Mouse (Mus musculus): ENCODE measurements around the gene Cttnbp2. TPM values are rescaled to one million over a fixed set of nuclear protein-coding genes. Genes with fewer than 3 reads are reported as not detected.

The Cttnbp2 gene
- 24.7 and 27.4 TPM in 2 replicates for polyA plus RNA-seq (2014; fragmentation: Nextera tagmentation; extraction: Ambion mirVana)

DNA sequence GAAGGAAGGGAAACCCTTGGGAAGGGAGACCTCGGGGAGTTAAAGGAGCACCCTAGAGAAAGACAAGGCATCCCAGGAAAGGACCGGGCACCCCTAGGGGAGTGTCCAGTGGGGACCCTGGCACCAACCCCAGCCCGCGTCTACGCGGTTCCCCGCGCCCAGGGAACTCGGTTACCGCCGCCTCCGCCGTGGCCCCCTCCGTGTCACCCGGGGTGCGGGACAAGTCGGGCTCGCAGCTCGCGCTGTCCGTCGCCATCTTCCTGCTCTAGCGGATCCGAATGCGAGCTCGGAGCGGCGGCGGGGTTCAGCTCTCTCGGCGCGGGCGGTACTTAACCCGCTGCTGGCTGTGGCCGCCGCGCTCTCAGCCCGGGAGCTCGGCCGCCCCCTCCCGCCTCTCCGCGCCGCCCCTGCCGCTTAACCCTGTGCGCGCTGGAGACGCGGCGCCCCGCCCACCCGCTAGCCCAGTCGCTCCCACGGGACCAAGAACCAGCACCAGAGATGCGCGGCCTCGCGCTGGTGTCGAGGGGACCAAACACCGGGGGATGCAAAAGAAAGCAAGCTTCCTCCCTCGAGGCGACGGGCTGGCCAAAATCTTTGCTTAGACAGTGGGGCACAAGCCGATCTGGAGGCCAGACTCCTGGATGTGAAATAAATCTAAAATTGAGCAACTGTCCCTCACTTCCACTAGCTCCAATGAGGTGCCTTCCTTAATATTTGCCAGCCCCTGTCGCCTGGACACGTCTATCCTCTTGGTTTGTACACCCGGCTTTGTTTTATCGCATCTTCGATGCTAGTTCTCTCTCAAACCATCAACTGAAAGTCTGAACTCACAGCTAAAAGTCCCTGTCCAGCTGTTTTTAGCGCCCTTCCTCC lies at the start of gene Cttnbp2:
Gene Cttnbp2 (minus strand): TSS at position 364 of the 873 bp plus-strand sequence.
- Histone ChIP-seq H3K4me2 (replicated peaks; ENCODE audit: low read depth, low read length) (peak within 1 kb of the TSS; percentile 88), H3K4me1 (ENCODE audit: control insufficient read depth, insufficient read depth, low read length) (no peaks in the 10 kb centered on the region), H3K27me3 (ENCODE audit: control insufficient read depth, insufficient read depth, low read length) (no peaks in the 10 kb centered on the region), H3K36me3 (ENCODE audit: control insufficient read depth, insufficient read depth, low read length) (no peaks in the 10 kb centered on the region), H3K9me3 (ENCODE audit: control insufficient read depth, low read depth, low read length) (no peaks in the 10 kb centered on the region), H3K27ac (ENCODE audit: low read length) (no peak within 1 kb of the TSS), H3K9ac (replicated peaks; ENCODE audit: low read depth, low read length) (peak within 1 kb of the TSS; percentile 53), H3K4me3 (ENCODE audit: low read depth, low read length) (peak within 1 kb of the TSS; percentile 72)
- WGBS, result 2% methylated on average over 60 of the region's 70 CpGs
- ATAC-seq (ENCODE audit: insufficient number of reproducible peaks, insufficient read depth, low FRiP score, low read depth), result peak; percentile 92

- H3K27me3 ChIP-seq (ENCODE audit: control insufficient read depth, insufficient read depth, low read length), result no peaks in the 10 kb centered on the region
- no peak for ATAC-seq (ENCODE audit: insufficient number of reproducible peaks, insufficient read depth, low FRiP score, low read depth)
- no peak overlapping the region for H3K4me2 ChIP-seq (replicated peaks; ENCODE audit: low read depth, low read length)
- H3K4me1 ChIP-seq (ENCODE audit: control insufficient read depth, insufficient read depth, low read length), result no peaks in the 10 kb centered on the region
- H3K9ac ChIP-seq (replicated peaks; ENCODE audit: low read depth, low read length), result no peak overlapping the region
- H3K4me3 ChIP-seq (ENCODE audit: low read depth, low read length), result no peak overlapping the region
- no peaks in the 10 kb centered on the region for H3K36me3 ChIP-seq (ENCODE audit: control insufficient read depth, insufficient read depth, low read length)
- 84% methylated on average over 1 of the region's 1 CpGs for WGBS
- no peak overlapping the region for H3K27ac ChIP-seq (ENCODE audit: low read length)
- no peaks in the 10 kb centered on the region for H3K9me3 ChIP-seq (ENCODE audit: control insufficient read depth, low read depth, low read length)
These were observed 44.4 kb upstream of the Cttnbp2 start for GRCm38 (mm10) chr6:18559019-18559418.

DNA sequence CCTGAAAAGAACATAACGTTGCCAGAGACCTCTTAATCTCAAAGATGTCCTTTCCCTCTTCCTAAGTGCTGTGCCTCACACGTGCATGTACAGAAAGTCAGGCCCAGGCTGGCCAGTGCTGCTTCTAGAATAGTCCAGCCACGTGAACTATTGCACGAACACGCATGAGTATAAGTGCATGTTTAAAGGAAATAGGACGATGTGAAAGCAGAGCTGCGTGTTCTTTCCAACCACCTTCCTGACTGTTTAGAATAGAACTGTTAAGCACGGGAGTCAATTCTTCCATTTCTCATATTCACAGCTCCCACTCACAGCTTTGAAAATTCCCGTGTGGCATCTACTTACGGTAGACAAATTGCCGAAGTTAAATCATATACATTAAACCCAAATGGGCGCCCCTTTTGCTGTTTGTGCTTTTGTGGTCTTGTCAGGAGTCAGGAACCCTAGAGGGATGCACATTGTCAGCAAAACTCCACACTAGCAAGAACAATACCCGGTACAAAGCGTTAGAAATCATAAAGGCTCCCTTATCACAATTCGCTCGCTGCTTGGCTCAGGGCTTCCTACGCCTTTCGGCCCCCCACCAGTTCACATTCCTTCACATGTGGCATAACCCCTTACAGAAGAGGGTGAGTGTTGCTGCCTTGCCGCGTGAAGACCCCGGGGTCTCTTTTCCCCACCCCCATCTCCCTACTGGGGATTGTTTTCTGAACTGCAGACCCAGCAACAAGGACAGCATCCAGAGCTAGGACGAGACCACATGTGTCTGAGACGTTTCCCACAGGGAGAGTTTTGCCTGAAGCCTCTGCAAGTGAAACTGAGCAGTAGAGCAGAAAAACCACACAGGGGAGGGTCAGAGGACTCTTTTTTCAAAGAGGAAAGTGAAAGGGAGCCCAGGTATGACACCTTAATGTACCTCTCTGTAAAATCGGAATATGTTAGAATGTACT lies 33.1 kb upstream of the Cttnbp2 start:
- WGBS, result 51% methylated on average over 24 of the region's 24 CpGs
- H3K4me1 ChIP-seq (ENCODE audit: control insufficient read depth, insufficient read depth, low read length), result no peaks in the 10 kb centered on the region
- peak overlapping the region; percentile 15; the same call in 1 of the 2 replicates for H3K4me2 ChIP-seq (replicated peaks; ENCODE audit: low read depth, low read length)
- no peak overlapping the region for H3K4me3 ChIP-seq (ENCODE audit: low read depth, low read length)
- no peak overlapping the region for H3K9ac ChIP-seq (replicated peaks; ENCODE audit: low read depth, low read length)
- no peaks in the 10 kb centered on the region for H3K9me3 ChIP-seq (ENCODE audit: control insufficient read depth, low read depth, low read length)
- no peak for ATAC-seq (ENCODE audit: insufficient number of reproducible peaks, insufficient read depth, low FRiP score, low read depth)
- no peak overlapping the region for H3K27ac ChIP-seq (ENCODE audit: low read length)
- no peaks in the 10 kb centered on the region for H3K36me3 ChIP-seq (ENCODE audit: control insufficient read depth, insufficient read depth, low read length)
- no peaks in the 10 kb centered on the region for H3K27me3 ChIP-seq (ENCODE audit: control insufficient read depth, insufficient read depth, low read length)

- Histone ChIP-seq H3K4me2 (replicated peaks; ENCODE audit: low read depth, low read length) (no peak overlapping the region), H3K4me3 (ENCODE audit: low read depth, low read length) (no peak overlapping the region), H3K27me3 (ENCODE audit: control insufficient read depth, insufficient read depth, low read length) (no peaks in the 10 kb centered on the region), H3K36me3 (ENCODE audit: control insufficient read depth, insufficient read depth, low read length) (no peaks in the 10 kb centered on the region), H3K27ac (ENCODE audit: low read length) (no peak overlapping the region), H3K4me1 (ENCODE audit: control insufficient read depth, insufficient read depth, low read length) (no peaks in the 10 kb centered on the region), H3K9ac (replicated peaks; ENCODE audit: low read depth, low read length) (no peak overlapping the region), H3K9me3 (ENCODE audit: control insufficient read depth, low read depth, low read length) (no peaks in the 10 kb centered on the region)
- WGBS, result 68% methylated on average over 2 of the region's 2 CpGs
- no peak for ATAC-seq (ENCODE audit: insufficient number of reproducible peaks, insufficient read depth, low FRiP score, low read depth)
These were observed 29.2 kb upstream of the Cttnbp2 start for GRCm38 (mm10) chr6:18543878-18544277.

DNA sequence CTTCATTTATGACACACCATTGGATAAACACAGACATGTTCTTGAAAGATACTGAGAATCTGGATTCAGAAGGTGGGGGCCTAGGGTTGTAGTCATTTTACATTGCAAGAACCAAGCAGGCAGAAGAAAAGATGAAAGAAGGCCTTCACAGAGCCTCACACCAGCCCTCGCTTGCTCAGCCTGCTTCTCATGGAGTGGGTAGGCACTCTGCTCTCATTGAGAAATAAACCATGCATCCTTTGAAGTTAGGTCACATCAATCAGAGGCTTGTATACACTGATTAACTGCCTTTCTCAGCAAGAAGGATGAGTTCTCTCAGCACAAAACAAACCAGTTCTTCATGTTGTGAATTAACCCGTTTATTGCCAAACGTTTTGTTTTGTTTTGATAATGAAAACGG lies 25.8 kb upstream of the Cttnbp2 start:
- no peak overlapping the region for H3K4me2 ChIP-seq (replicated peaks; ENCODE audit: low read depth, low read length)
- WGBS, result 22% methylated on average over 4 of the region's 4 CpGs
- H3K9me3 ChIP-seq (ENCODE audit: control insufficient read depth, low read depth, low read length), result no peaks in the 10 kb centered on the region
- no peaks in the 10 kb centered on the region for H3K4me1 ChIP-seq (ENCODE audit: control insufficient read depth, insufficient read depth, low read length)
- no peak overlapping the region for H3K9ac ChIP-seq (replicated peaks; ENCODE audit: low read depth, low read length)
- no peak overlapping the region for H3K27ac ChIP-seq (ENCODE audit: low read length)
- no peaks in the 10 kb centered on the region for H3K36me3 ChIP-seq (ENCODE audit: control insufficient read depth, insufficient read depth, low read length)
- no peak for ATAC-seq (ENCODE audit: insufficient number of reproducible peaks, insufficient read depth, low FRiP score, low read depth)
- no peak overlapping the region for H3K4me3 ChIP-seq (ENCODE audit: low read depth, low read length)
- H3K27me3 ChIP-seq (ENCODE audit: control insufficient read depth, insufficient read depth, low read length), result no peaks in the 10 kb centered on the region

GRCm38 (mm10) chr6:18530394-18530793 lies 15.8 kb upstream of the Cttnbp2 start:
- Histone ChIP-seq H3K36me3 (ENCODE audit: control insufficient read depth, insufficient read depth, low read length) (no peaks in the 10 kb centered on the region), H3K9ac (replicated peaks; ENCODE audit: low read depth, low read length) (no peak overlapping the region), H3K27me3 (ENCODE audit: control insufficient read depth, insufficient read depth, low read length) (no peaks in the 10 kb centered on the region), H3K9me3 (ENCODE audit: control insufficient read depth, low read depth, low read length) (no peaks in the 10 kb centered on the region), H3K4me3 (ENCODE audit: low read depth, low read length) (no peak overlapping the region), H3K27ac (ENCODE audit: low read length) (no peak overlapping the region), H3K4me1 (ENCODE audit: control insufficient read depth, insufficient read depth, low read length) (no peaks in the 10 kb centered on the region), H3K4me2 (replicated peaks; ENCODE audit: low read depth, low read length) (no peak overlapping the region)
- ATAC-seq (ENCODE audit: insufficient number of reproducible peaks, insufficient read depth, low FRiP score, low read depth), result no peak
- WGBS, result 84% methylated on average over 3 of the region's 3 CpGs

- Histone ChIP-seq H3K9me3 (ENCODE audit: control insufficient read depth, low read depth, low read length) (no peaks in the 10 kb centered on the region), H3K4me2 (replicated peaks; ENCODE audit: low read depth, low read length) (no peak overlapping the region), H3K9ac (replicated peaks; ENCODE audit: low read depth, low read length) (no peak overlapping the region), H3K27ac (ENCODE audit: low read length) (no peak overlapping the region), H3K36me3 (ENCODE audit: control insufficient read depth, insufficient read depth, low read length) (no peaks in the 10 kb centered on the region), H3K4me3 (ENCODE audit: low read depth, low read length) (no peak overlapping the region), H3K27me3 (ENCODE audit: control insufficient read depth, insufficient read depth, low read length) (no peaks in the 10 kb centered on the region), H3K4me1 (ENCODE audit: control insufficient read depth, insufficient read depth, low read length) (no peaks in the 10 kb centered on the region)
- 72% methylated on average over 2 of the region's 2 CpGs for WGBS
- ATAC-seq (ENCODE audit: insufficient number of reproducible peaks, insufficient read depth, low FRiP score, low read depth), result no peak
These were observed 3.0 kb upstream of the Cttnbp2 start for GRCm38 (mm10) chr6:18517626-18518025.
